Mouse (Mus musculus) limb, embryonic 15.5 days (tissue): ENCODE measurements around the gene Cntln. TPM values are rescaled to one million over a fixed set of nuclear protein-coding genes. Genes with fewer than 3 reads are reported as not detected.

Source experiments
- ATAC-seq: fragments of 200-750 bp; cut with Nextera tagmentation; 2 replicates; pipeline ENCODE4 v1.8.0; 2017; ENCODE audit warnings: low read depth, moderate TSS enrichment; ENCODE audit not compliant: insufficient number of reproducible peaks, low FRiP score, low TSS enrichment
- H3K27ac ChIP-seq: fragments of 300-500 bp; sonication (generic); 2 replicates; pipeline ENCODE4 v1.5.1; 2015; ENCODE audit warnings: moderate library complexity, mild to moderate bottlenecking, inconsistent platforms
- H3K27me3 ChIP-seq: fragments of 300-500 bp; sonication (generic); 2 replicates; pipeline ENCODE4 v1.6.1; 2015; ENCODE audit warnings: inconsistent platforms
- H3K36me3 ChIP-seq: fragments of 300-500 bp; sonication (generic); 2 replicates; pipeline ENCODE4 v1.6.1; 2015; ENCODE audit warnings: inconsistent platforms
- H3K4me1 ChIP-seq: fragments of 300-500 bp; sonication (generic); 2 replicates; pipeline ENCODE4 v1.6.1; 2015; ENCODE audit warnings: inconsistent platforms
- H3K4me2 ChIP-seq: fragments of 300-500 bp; sonication (generic); 2 replicates; pipeline ENCODE4 v1.6.1; 2015; ENCODE audit warnings: mild to moderate bottlenecking, inconsistent platforms
- H3K4me3 ChIP-seq: fragments of 300-500 bp; sonication (generic); 2 replicates; pipeline ENCODE4 v1.5.1; 2015; ENCODE audit warnings: mild to moderate bottlenecking, inconsistent platforms
- H3K9ac ChIP-seq: fragments of 300-500 bp; sonication (generic); 2 replicates; pipeline ENCODE4 v1.6.1; 2015; ENCODE audit warnings: inconsistent platforms
- H3K9me3 ChIP-seq: fragments of 300-500 bp; sonication (generic); 2 replicates; pipeline ENCODE4 v1.6.1; 2016; ENCODE audit warnings: inconsistent platforms
- WGBS: fragments of 180-500 bp; shearing (Covaris S2); methylation state at CpG from one replicate; pipeline ENCODE4 v1.1.7; 2015; 5-methylcytosine and 5-hydroxymethylcytosine counted together
- polyA plus RNA-seq: library from polyadenylated mRNA; unstranded; fragments of >200 nt; fragmentation: Nextera tagmentation; extraction: Ambion mirVana; gene quantifications from 2 replicates; pipeline ENCODE4 v1.2.1, GENCODE M21; 2015

Gene Cntln
- polyA plus RNA-seq, 1 experiment from 2014 or later, result 11.2 TPM

DNA sequence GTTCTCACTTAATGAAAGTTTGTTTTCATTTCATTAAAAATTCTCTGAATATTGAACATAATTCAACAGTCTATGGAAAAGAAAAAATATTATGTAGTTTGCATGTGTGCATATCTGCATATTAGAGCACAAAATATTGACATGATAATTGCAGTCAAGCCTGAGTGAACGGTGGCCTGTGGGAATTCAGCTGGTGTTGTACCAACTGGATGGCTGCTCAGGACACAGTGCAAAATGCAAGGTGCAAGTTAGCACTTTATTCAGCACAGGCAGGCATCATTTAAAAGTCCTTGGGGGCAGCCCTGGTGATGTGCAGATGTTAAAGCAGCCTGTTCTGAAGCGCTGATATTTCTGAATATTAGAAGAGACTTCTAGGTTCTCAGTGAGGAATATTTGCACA lies 58.5 kb downstream of the Cntln start:
- Histone ChIP-seq H3K4me3 (no peak overlapping the region), H3K9me3 (no peaks in the 10 kb centered on the region), H3K4me1 (no peaks in the 10 kb centered on the region), H3K36me3 (no peaks in the 10 kb centered on the region), H3K27me3 (no peaks in the 10 kb centered on the region), H3K9ac (no peak overlapping the region), H3K4me2 (no peak overlapping the region), H3K27ac (no peak overlapping the region)
- 52% methylated on average over 2 of the region's 2 CpGs for WGBS
- no peak for ATAC-seq

GRCm38 (mm10) chr4:84944100-84944499 lies 60.0 kb downstream of the Cntln start:
- no peak overlapping the region for H3K9ac ChIP-seq
- no peak overlapping the region for H3K27ac ChIP-seq
- H3K36me3 ChIP-seq, result no peaks in the 10 kb centered on the region
- no peaks in the 10 kb centered on the region for H3K9me3 ChIP-seq
- no peak overlapping the region for H3K4me3 ChIP-seq
- H3K4me1 ChIP-seq, result no peaks in the 10 kb centered on the region
- WGBS, result 72% methylated on average over 4 of the region's 4 CpGs
- no peak overlapping the region for H3K4me2 ChIP-seq
- no peaks in the 10 kb centered on the region for H3K27me3 ChIP-seq
- ATAC-seq, result no peak

DNA sequence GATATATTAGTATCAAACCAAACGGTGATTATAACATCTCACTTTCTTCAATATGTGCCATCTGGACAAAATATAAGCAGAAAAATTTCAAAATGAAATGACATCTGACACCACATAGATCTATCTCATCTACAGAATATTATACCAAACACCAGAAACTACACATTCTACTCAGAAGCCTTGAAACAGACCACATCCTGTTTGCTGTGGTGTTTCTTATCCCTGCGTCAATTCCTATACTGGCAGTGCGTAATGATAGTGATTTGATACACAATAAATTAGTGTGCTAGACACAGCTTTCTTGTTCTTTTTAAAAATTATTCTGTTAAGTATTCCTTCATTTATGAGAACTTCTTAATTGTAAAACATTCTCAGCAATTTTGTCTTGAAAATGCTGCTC lies 62.3 kb downstream of the Cntln start:
- no peaks in the 10 kb centered on the region for H3K27me3 ChIP-seq
- no peaks in the 10 kb centered on the region for H3K4me1 ChIP-seq
- H3K27ac ChIP-seq, result no peak overlapping the region
- no peaks in the 10 kb centered on the region for H3K36me3 ChIP-seq
- no peak overlapping the region for H3K4me2 ChIP-seq
- no peaks in the 10 kb centered on the region for H3K9me3 ChIP-seq
- WGBS, result 86% methylated on average over 3 of the region's 3 CpGs
- H3K9ac ChIP-seq, result no peak overlapping the region
- no peak for ATAC-seq
- no peak overlapping the region for H3K4me3 ChIP-seq

- WGBS, result 72% methylated on average over 7 of the region's 7 CpGs
- no peak for ATAC-seq
- H3K4me3 ChIP-seq, result no peak overlapping the region
- no peak overlapping the region for H3K27ac ChIP-seq
- H3K36me3 ChIP-seq, result 0 out of 2 replicates have a peak, but pooled peaks cover 4% of the 10 kb centered on the region
- H3K4me1 ChIP-seq, result no peaks in the 10 kb centered on the region
- no peak overlapping the region for H3K9ac ChIP-seq
- H3K27me3 ChIP-seq, result no peaks in the 10 kb centered on the region
- H3K4me2 ChIP-seq, result no peak overlapping the region
- no peaks in the 10 kb centered on the region for H3K9me3 ChIP-seq
Measured at GRCm38 (mm10) chr4:84976875-84977646, 93.0 kb downstream of the Cntln start.

- H3K4me3 ChIP-seq, result no peak overlapping the region
- no peaks in the 10 kb centered on the region for H3K9me3 ChIP-seq
- H3K27me3 ChIP-seq, result no peaks in the 10 kb centered on the region
- no peak overlapping the region for H3K9ac ChIP-seq
- 60% methylated on average over 10 of the region's 10 CpGs for WGBS
- H3K4me1 ChIP-seq, result no peaks in the 10 kb centered on the region
- H3K4me2 ChIP-seq, result no peak overlapping the region
- no peak overlapping the region for H3K27ac ChIP-seq
- no peaks in the 10 kb centered on the region for H3K36me3 ChIP-seq
- no peak for ATAC-seq
Measured at GRCm38 (mm10) chr4:84995520-84996348, 111.6 kb downstream of the Cntln start.

- 60% methylated on average over 6 of the region's 6 CpGs for WGBS
- Histone ChIP-seq H3K27me3 (no peaks in the 10 kb centered on the region), H3K27ac (no peak overlapping the region), H3K9me3 (no peaks in the 10 kb centered on the region), H3K36me3 (no peaks in the 10 kb centered on the region), H3K9ac (no peak overlapping the region), H3K4me3 (no peak overlapping the region), H3K4me1 (no peaks in the 10 kb centered on the region), H3K4me2 (no peak overlapping the region)
- ATAC-seq, result no peak
Measured at GRCm38 (mm10) chr4:85005581-85005980, 121.5 kb downstream of the Cntln start.

DNA sequence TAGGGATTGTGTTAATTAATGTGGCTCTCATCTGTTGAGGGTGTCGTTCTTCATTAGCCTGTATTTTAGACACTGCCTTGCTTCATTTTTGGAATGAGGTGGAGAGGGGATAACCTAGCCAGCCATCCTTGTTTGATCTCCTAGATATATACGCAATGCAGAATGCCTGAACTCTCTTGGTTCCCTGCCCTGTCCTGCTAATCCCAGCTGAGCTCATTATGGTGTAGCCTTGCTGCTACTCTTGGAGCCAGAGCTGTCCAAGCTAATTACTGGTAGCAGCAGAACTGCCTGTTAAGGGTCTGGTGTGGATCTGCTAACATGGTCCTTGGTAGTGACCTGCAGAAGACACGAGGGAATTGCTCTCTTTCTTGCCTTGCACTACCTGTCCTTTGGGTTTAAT lies 122.7 kb downstream of the Cntln start:
- H3K27me3 ChIP-seq, result no peaks in the 10 kb centered on the region
- 73% methylated on average over 3 of the region's 3 CpGs for WGBS
- no peak overlapping the region for H3K4me3 ChIP-seq
- no peaks in the 10 kb centered on the region for H3K9me3 ChIP-seq
- H3K4me2 ChIP-seq, result no peak overlapping the region
- H3K36me3 ChIP-seq, result no peaks in the 10 kb centered on the region
- H3K4me1 ChIP-seq, result no peaks in the 10 kb centered on the region
- no peak overlapping the region for H3K9ac ChIP-seq
- ATAC-seq, result no peak
- H3K27ac ChIP-seq, result no peak overlapping the region

DNA sequence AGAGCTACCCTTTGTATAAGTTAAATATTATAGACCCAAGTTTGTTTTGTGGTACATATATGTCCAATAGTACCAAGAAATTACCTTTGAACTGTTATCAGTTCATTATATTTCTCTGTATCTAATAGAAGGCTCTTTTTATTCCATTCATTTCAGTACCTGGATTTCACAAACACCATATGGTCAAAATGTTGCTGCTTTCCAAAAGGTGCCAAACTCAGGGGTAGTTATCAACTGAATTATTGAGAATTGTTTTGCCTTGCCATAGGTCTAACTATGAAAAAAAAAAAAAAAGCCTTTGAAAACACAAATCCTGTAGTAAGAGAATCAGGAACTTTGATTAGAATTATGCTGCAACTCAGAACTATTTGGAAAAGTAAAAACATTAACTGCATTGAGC lies 126.7 kb downstream of the Cntln start:
- Histone ChIP-seq H3K4me1 (no peaks in the 10 kb centered on the region), H3K4me3 (no peak overlapping the region)
- no peak for ATAC-seq

GRCm38 (mm10) chr4:85045748-85046147 lies 161.6 kb downstream of the Cntln start:
- Histone ChIP-seq H3K36me3 (0 out of 2 replicates have a peak, but pooled peaks cover 2% of the 10 kb centered on the region), H3K27ac (no peak overlapping the region), H3K4me2 (no peak overlapping the region), H3K4me1 (no peaks in the 10 kb centered on the region), H3K27me3 (no peaks in the 10 kb centered on the region), H3K9ac (no peak overlapping the region), H3K4me3 (no peak overlapping the region), H3K9me3 (no peaks in the 10 kb centered on the region)
- WGBS, result 72% methylated on average over 2 of the region's 2 CpGs
- no peak for ATAC-seq

More for the DNA sequence above, 126.7 kb downstream of the Cntln start:
- Histone ChIP-seq H3K4me2 (no peak overlapping the region), H3K36me3 (no peaks in the 10 kb centered on the region), H3K9ac (no peak overlapping the region), H3K27me3 (no peaks in the 10 kb centered on the region), H3K9me3 (no peaks in the 10 kb centered on the region), H3K27ac (no peak overlapping the region)

DNA sequence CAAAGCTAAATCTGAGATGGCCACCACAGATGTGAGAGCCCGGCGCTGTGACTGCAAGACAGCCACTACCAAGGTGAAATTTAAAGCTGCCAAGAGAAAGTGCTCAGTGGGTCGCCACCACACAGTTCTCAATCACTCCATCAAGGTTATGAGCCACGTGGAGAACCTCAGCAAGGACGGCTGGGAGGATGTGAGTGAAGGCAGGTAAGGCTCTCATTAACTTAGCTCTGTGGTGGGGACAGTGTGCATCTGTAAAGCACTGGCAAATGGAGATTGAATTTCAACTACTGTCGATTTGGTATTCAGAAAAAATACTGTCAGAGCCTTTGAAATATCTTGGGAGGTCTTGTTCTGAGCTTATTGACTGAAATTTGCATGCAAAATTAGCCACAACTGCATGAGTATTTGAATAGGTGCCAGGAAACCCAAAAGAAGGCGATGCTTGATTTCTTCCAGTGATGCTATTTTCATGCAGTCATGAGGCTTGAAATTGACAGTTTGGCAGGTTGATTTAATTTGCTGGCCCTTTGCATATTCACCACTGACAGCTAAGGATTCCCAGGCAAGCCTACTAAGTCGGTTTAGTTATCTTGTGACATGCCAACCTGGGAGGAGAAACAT lies 165.9 kb downstream of the Cntln start:
- Histone ChIP-seq H3K4me1 (no peaks in the 10 kb centered on the region), H3K9ac (no peak overlapping the region), H3K4me2 (no peak overlapping the region), H3K9me3 (no peaks in the 10 kb centered on the region), H3K36me3 (0 out of 2 replicates have a peak, but pooled peaks cover 2% of the 10 kb centered on the region), H3K4me3 (no peak overlapping the region), H3K27me3 (no peaks in the 10 kb centered on the region), H3K27ac (no peak overlapping the region)
- no peak for ATAC-seq
- 68% methylated on average over 8 of the region's 8 CpGs for WGBS

DNA sequence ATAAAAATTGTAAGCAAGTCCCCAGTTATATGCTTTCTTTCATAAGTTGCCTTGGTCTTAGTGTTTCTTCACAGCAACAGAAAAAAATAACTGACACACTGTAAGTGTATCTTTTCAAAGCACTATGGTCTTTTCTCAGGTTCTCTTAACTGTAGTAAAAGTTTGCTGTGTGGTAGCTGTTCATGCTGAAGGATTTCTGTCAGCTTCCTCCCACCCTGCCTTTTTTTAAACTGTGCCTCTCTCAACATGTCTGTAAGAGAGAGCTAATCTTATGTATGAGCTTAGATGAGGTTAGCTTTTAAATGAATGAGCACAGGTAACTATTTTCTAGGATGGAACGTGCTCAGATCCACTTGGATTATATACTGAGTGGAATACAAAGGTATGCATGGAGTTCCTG lies 170.5 kb downstream of the Cntln start:
- no peak overlapping the region for H3K4me2 ChIP-seq
- no peaks in the 10 kb centered on the region for H3K27me3 ChIP-seq
- 0 out of 2 replicates have a peak, but pooled peaks cover 4% of the 10 kb centered on the region for H3K36me3 ChIP-seq
- H3K9me3 ChIP-seq, result no peaks in the 10 kb centered on the region
- no peaks in the 10 kb centered on the region for H3K4me1 ChIP-seq
- no peak overlapping the region for H3K4me3 ChIP-seq
- WGBS, result 71% methylated on average over 1 of the region's 1 CpGs
- H3K27ac ChIP-seq, result no peak overlapping the region
- ATAC-seq, result no peak
- H3K9ac ChIP-seq, result no peak overlapping the region

DNA sequence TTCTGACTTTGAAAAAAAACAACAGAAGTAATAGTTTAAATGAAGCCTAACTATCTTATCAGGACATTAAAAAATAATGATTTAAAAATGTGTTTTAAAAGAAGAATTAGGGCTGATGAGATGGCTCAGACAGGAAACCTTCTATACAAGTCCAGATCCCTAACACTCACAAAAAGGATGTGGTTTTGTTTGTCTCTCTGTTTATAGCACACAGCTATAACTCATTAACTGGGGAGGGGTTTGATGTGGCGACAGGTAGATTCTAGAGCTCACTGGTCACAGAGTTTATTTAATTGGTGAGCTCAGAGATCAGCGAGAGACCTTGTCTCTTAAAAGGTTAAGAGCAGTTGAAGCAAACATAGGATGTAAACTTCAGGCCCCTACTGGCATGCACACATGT lies 175.5 kb downstream of the Cntln start:
- no peaks in the 10 kb centered on the region for H3K9me3 ChIP-seq
- no peak overlapping the region for H3K9ac ChIP-seq
- H3K4me2 ChIP-seq, result no peak overlapping the region
- no peak for ATAC-seq
- H3K27ac ChIP-seq, result no peak overlapping the region
- no peaks in the 10 kb centered on the region for H3K4me1 ChIP-seq
- H3K27me3 ChIP-seq, result no peaks in the 10 kb centered on the region
- 86% methylated on average over 2 of the region's 2 CpGs for WGBS
- H3K36me3 ChIP-seq, result 0 out of 2 replicates have a peak, but pooled peaks cover 2% of the 10 kb centered on the region
- H3K4me3 ChIP-seq, result no peak overlapping the region
